Comparison of ENCODE assay signal across 9 mouse cellular contexts in genomic region chr19:36713092-36713491, GRCm38 (mm10). TPM values are rescaled to one million over a fixed set of nuclear protein-coding genes. Genes with fewer than 3 reads are reported as not detected.
DNase-seq lines count a peak whose midpoint lies in the region.
"Had no signal": no experiment of that assay in that cellular context is flagged by ENCODE, and none has a peak within 500 bp of the region (broad histone marks: within the 10 kb centered on the region; RNA-seq: fewer than 3 reads in every experiment).

No protein-coding gene starts in this region.

- peak; percentile 30 for DNase-seq in gastrocnemius, postnatal 10 days
- DNase-seq in gastrocnemius, adult 18-20 months (ENCODE audit: low spot score): no peak
- DNase-seq in urinary bladder, postnatal 14 days (ENCODE audit: low spot score): peak; percentile 52
- no peak for DNase-seq in urinary bladder, postnatal 36 days (ENCODE audit: low spot score in 2 of 2)
- peak; percentile 65 to 78 for DNase-seq in kidney, postnatal 36 days
- no peak for DNase-seq in layer of hippocampus, postnatal 25 days (ENCODE audit: extremely low spot score in 1 of 2, low spot score in 1 of 2)
- DNase-seq in layer of hippocampus, postnatal 14 days (ENCODE audit: low spot score in 2 of 2): no peak
- DNase-seq in natural killer cell, adult 2 months (ENCODE audit: low spot score in 2 of 2): no peak
- DNase-seq: liver, embryonic 13.5 days had no signal

RNA-seq across cellular contexts. Expression of gene Ppp1r3c, which starts 23.4 kb away (rescaled TPM):
- total RNA-seq in gastrocnemius, postnatal 10 days (2021): 100 to 1,000 TPM in 1 of 2 experiments, 10 to 100 TPM in 1; 85.4 to 102 TPM
- 100 to 1,000 TPM; 493 to 680 TPM for total RNA-seq in gastrocnemius, adult 18-20 months (2021)
- total RNA-seq in layer of hippocampus, postnatal 25 days (2021): 10 to 100 TPM; 47.4 to 55.9 TPM
- total RNA-seq in layer of hippocampus, postnatal 14 days (2021): 10 to 100 TPM; 41.6 to 44.3 TPM

Comparison
In these comparisons a context has a peak if more than half of its experiments do, and no peak if none do; other contexts are left out.
1. DNase-seq: peak in gastrocnemius, postnatal 10 days (single experiment), urinary bladder, postnatal 14 days (single experiment) and kidney, postnatal 36 days (2 of 2); none in gastrocnemius, adult 18-20 months (single experiment), urinary bladder, postnatal 36 days (0 of 2), layer of hippocampus, postnatal 25 days (0 of 2), layer of hippocampus, postnatal 14 days (0 of 2) and natural killer cell, adult 2 months (0 of 2).
2. RNA of gene Ppp1r3c, which starts 23.4 kb away (total RNA-seq): 493 to 680 TPM in gastrocnemius, adult 18-20 months; 85.4 to 102 TPM in gastrocnemius, postnatal 10 days, 47.4 to 55.9 TPM in layer of hippocampus, postnatal 25 days and 41.6 to 44.3 TPM in layer of hippocampus, postnatal 14 days; every median in the first group is over 4 times any median in the second.